Mouse (Mus musculus) heart, adult 2 months (tissue): ENCODE data around the gene Eps15. TPM values are rescaled to one million over a fixed set of nuclear protein-coding genes. Genes with fewer than 3 reads are reported as not detected.

Source experiments
- DNase-seq, 2 experiments: peaks; one replicate each; pipeline ENCODE4 v3.0.0; 2021
- H3K27ac ChIP-seq: fragments of 200-600 bp; 2 replicates; pipeline ENCODE4 v1.8.1; 2022
- H3K27me3 ChIP-seq: fragments of 200-500 bp; 2 replicates; pipeline ENCODE4 v1.6.1; 2012; ENCODE audit warnings: mild to moderate bottlenecking, low read length, inconsistent platforms, mixed read lengths; ENCODE audit not compliant: control insufficient read depth, insufficient read depth
- H3K36me3 ChIP-seq: fragments of 200-500 bp; 2 replicates; pipeline ENCODE4 v1.6.1; 2012; ENCODE audit warnings: low read length, inconsistent platforms; ENCODE audit not compliant: control insufficient read depth, insufficient read depth
- H3K4me1 ChIP-seq: fragments of 200-500 bp; 2 replicates; pipeline ENCODE4 v1.6.1; 2011; ENCODE audit warnings: low read length; ENCODE audit not compliant: control insufficient read depth, insufficient read depth
- H3K4me3 ChIP-seq: fragments of 200-600 bp; 2 replicates; pipeline ENCODE4 v1.8.1; 2022
- H3K79me2 ChIP-seq: fragments of 200-500 bp; replicated peaks from 2 replicates; pipeline ENCODE4 v1.6.1; 2012; ENCODE audit warnings: mild to moderate bottlenecking, inconsistent platforms, low read length, moderate library complexity, mixed read lengths; ENCODE audit not compliant: control insufficient read depth, insufficient read depth
- H3K9ac ChIP-seq: fragments of 200-500 bp; 2 replicates; pipeline ENCODE4 v1.6.1; 2012; ENCODE audit warnings: low read depth, mild to moderate bottlenecking, control low read depth, inconsistent platforms, low read length, mixed read lengths
- CTCF ChIP-seq: fragments of 200-600 bp; IDR thresholded peaks from 2 replicates; pipeline ENCODE4 v1.8.1; 2022; ENCODE audit warnings: antibody characterized with exemption, mild to moderate bottlenecking, moderate library complexity
- EP300 ChIP-seq: fragments of 200-500 bp; IDR thresholded peaks from 2 replicates; pipeline ENCODE4 v1.6.1; 2011; ENCODE audit warnings: low read depth, low read length, control low read depth; ENCODE audit not compliant: insufficient read depth
- POLR2A ChIP-seq: fragments of 200-500 bp; IDR thresholded peaks from 2 replicates; pipeline ENCODE4 v1.6.1; 2011; ENCODE audit warnings: mild to moderate bottlenecking, low read depth, low read length, control low read depth; ENCODE audit not compliant: insufficient read depth
- WGBS: fragments of 180-500 bp; shearing (Covaris S2); methylation state at CpG from one replicate; pipeline ENCODE4 v1.1.7; 2018; 5-methylcytosine and 5-hydroxymethylcytosine counted together
- intact Hi-C: fragments of 180-260 bp; cut with DNase I; formaldehyde crosslinking; loops from one replicate; pipeline ENCODE4 v1.15.1; 2025
- long read RNA-seq: library from polyadenylated mRNA; stranded (forward); transcript quantifications from one replicate; pipeline ENCODE4 v2.0.0, GENCODE M21; 2021
- polyA plus RNA-seq: library from polyadenylated mRNA; depleted of rRNA; stranded (reverse); fragments of >200 nt; gene quantifications from 2 replicates; pipeline ENCODE4 v1.2.3, GENCODE M21; 2012; rRNA removed
- total RNA-seq, 2 experiments: library from RNA; stranded (reverse); gene quantifications; 2 replicates each; pipeline ENCODE4 v1.2.3; 2021

Gene Eps15
- total RNA-seq = 10 to 100 TPM; 43.1 to 46.8 TPM
- 9.9 and 19.3 TPM in 2 replicates for polyA plus RNA-seq
- long read RNA-seq, full-length matches to known transcripts = 18 of 33 reads
- long read RNA-seq, partial matches to known transcripts = 2 of 33 reads
- long read RNA-seq, other reads (novel, unspliced or antisense) = 13 of 33 reads

GRCm38 (mm10) chr4:109279689-109280458 lies at the start of gene Eps15:
TSS of gene Eps15 (plus strand) at chr4:109280268.
- 7% methylated on average over 31 of the region's 44 CpGs for WGBS
- Histone ChIP-seq H3K4me3 (peak within 1 kb of the TSS; percentile 63), H3K27ac (peak within 1 kb of the TSS; percentile 87), H3K4me1 (peaks cover 7% of the 10 kb centered on the region), H3K36me3 (peaks cover 5% of the 10 kb centered on the region), H3K9ac (peak within 1 kb of the TSS; percentile 92), H3K27me3 (no peaks in the 10 kb centered on the region), H3K79me2 (peaks cover 3% of the 10 kb centered on the region; the same call in 1 of the 2 replicates)
- peak; percentile 96 to 98 for DNase-seq
- TF ChIP-seq POLR2A = peak; percentile 71
- TF ChIP-seq EP300 = peak; percentile 72; the same call in 1 of the 2 replicates
- TF ChIP-seq CTCF = 0 out of 2 replicates have a peak, but pooled peaks have one; percentile 9
- intact Hi-C loops = loop anchor here (1.0 to 10.0 kb wide), 3 partner anchors 77 to 395 kb away; partner anchors contain the start of genes Faf1, Osbpl9 and Ttc39a

- no peaks in the 10 kb centered on the region for H3K36me3 ChIP-seq
- no peak for TF ChIP-seq EP300
- TF ChIP-seq CTCF = no peak
- TF ChIP-seq POLR2A = no peak
- WGBS = 89% methylated on average over 2 of the region's 2 CpGs
- no peaks in the 10 kb centered on the region for H3K79me2 ChIP-seq
- no peaks in the 10 kb centered on the region for H3K27me3 ChIP-seq
- H3K9ac ChIP-seq = no peak within 1 kb of the TSS
- H3K4me3 ChIP-seq = no peak within 1 kb of the TSS
- intact Hi-C loops = no loop called here
- no peak within 1 kb of the TSS for H3K27ac ChIP-seq
- no peaks in the 10 kb centered on the region for H3K4me1 ChIP-seq
- no peak for DNase-seq
Observed at GRCm38 (mm10) chr4:109234185-109234584, 45.9 kb upstream of the Eps15 start, which contains the start of gene Calr4. TSS of gene Calr4 (plus strand) at chr4:109234485.

- Histone ChIP-seq H3K79me2 (no peaks in the 10 kb centered on the region), H3K27ac (no peak overlapping the region), H3K27me3 (no peaks in the 10 kb centered on the region), H3K36me3 (no peaks in the 10 kb centered on the region), H3K4me1 (no peaks in the 10 kb centered on the region), H3K4me3 (no peak overlapping the region), H3K9ac (no peak overlapping the region)
- no peak for DNase-seq
- intact Hi-C loops = no loop called here
- TF ChIP-seq EP300 (no peak), POLR2A (no peak), CTCF (no peak)
- WGBS = 57% methylated on average over 9 of the region's 9 CpGs
Observed at GRCm38 (mm10) chr4:109234806-109235350, 45.2 kb upstream of the Eps15 start.

- Histone ChIP-seq H3K4me3 (no peak overlapping the region), H3K9ac (no peak overlapping the region), H3K27ac (no peak overlapping the region), H3K27me3 (no peaks in the 10 kb centered on the region), H3K4me1 (no peaks in the 10 kb centered on the region; the same call in 1 of the 2 replicates), H3K36me3 (no peaks in the 10 kb centered on the region), H3K79me2 (no peaks in the 10 kb centered on the region)
- DNase-seq = no peak
- 88% methylated on average over 7 of the region's 7 CpGs for WGBS
- intact Hi-C loops = no loop called here
- no peak for TF ChIP-seq EP300
- TF ChIP-seq CTCF = no peak
- no peak for TF ChIP-seq POLR2A
Observed at GRCm38 (mm10) chr4:109236186-109236879, 43.7 kb upstream of the Eps15 start.

GRCm38 (mm10) chr4:109238428-109239268 lies 41.4 kb upstream of the Eps15 start:
- H3K27ac ChIP-seq = no peak overlapping the region
- H3K36me3 ChIP-seq = no peaks in the 10 kb centered on the region
- WGBS = 75% methylated on average over 24 of the region's 24 CpGs
- H3K79me2 ChIP-seq = no peaks in the 10 kb centered on the region
- H3K9ac ChIP-seq = no peak overlapping the region
- TF ChIP-seq EP300 (no peak), POLR2A (no peak), CTCF (no peak)
- H3K27me3 ChIP-seq = no peaks in the 10 kb centered on the region
- H3K4me1 ChIP-seq = no peaks in the 10 kb centered on the region; the same call in 1 of the 2 replicates
- peak in 1 of 2 experiments; percentile 36 for DNase-seq
- H3K4me3 ChIP-seq = no peak overlapping the region
- intact Hi-C loops = no loop called here
